Mouse (Mus musculus): ENCODE data around the gene Dpy30. TPM values are rescaled to one million over a fixed set of nuclear protein-coding genes. Genes with fewer than 3 reads are reported as not detected.
A peak's percentile ranks its signal among the peaks of the same experiment; 100 is the strongest.
"Not testable (repeated sequence)": the region's sequence is repeated elsewhere in the genome, so short reads cannot be mapped to it uniquely, and the experiment has no call there.

Gene Dpy30
- polyA plus RNA-seq, 1 experiment from 2014 or later: 247 TPM

GRCm38 (mm10) chr17:74315445-74316308, 8.1 kb downstream of the Dpy30 start:
- Histone ChIP-seq H3K4me3 (peak overlapping the region; percentile 81), H3K27ac (peak overlapping the region; percentile 92), H3K9me3 (no peaks in the 10 kb centered on the region), H3K4me1 (peaks cover 14% of the 10 kb centered on the region), H3K9ac (peak overlapping the region; percentile 88), H3K4me2 (peak overlapping the region; percentile 69), H3K27me3 (no peaks in the 10 kb centered on the region), H3K36me3 (peaks cover 24% of the 10 kb centered on the region)
- peak; percentile 85 for ATAC-seq (ENCODE audit: insufficient number of reproducible peaks, insufficient read depth, low FRiP score, low TSS enrichment, low read depth)
- WGBS: under 1% methylated on average over 45 of the region's 45 CpGs

- H3K9ac ChIP-seq: no peak overlapping the region
- ATAC-seq (ENCODE audit: insufficient number of reproducible peaks, insufficient read depth, low FRiP score, low TSS enrichment, low read depth): no peak
- H3K27me3 ChIP-seq: no peaks in the 10 kb centered on the region
- no peak overlapping the region for H3K27ac ChIP-seq
- H3K4me1 ChIP-seq: no peaks in the 10 kb centered on the region
- WGBS: 89% methylated on average over 1 of the region's 1 CpGs
- H3K4me3 ChIP-seq: no peak overlapping the region
- no peak overlapping the region for H3K4me2 ChIP-seq
- H3K36me3 ChIP-seq: peaks cover 83% of the 10 kb centered on the region
- no peaks in the 10 kb centered on the region for H3K9me3 ChIP-seq
These were observed 17.7 kb downstream of the Dpy30 start for GRCm38 (mm10) chr17:74306021-74306420.

- H3K36me3 ChIP-seq: peaks cover 83% of the 10 kb centered on the region
These were observed 18.1 kb downstream of the Dpy30 start for GRCm38 (mm10) chr17:74305616-74306015.

GRCm38 (mm10) chr17:74304060-74304459, 19.7 kb downstream of the Dpy30 start:
- no peak overlapping the region for H3K4me3 ChIP-seq
- H3K27ac ChIP-seq: no peak overlapping the region
- H3K4me2 ChIP-seq: no peak overlapping the region
- H3K4me1 ChIP-seq: no peaks in the 10 kb centered on the region
- ATAC-seq (ENCODE audit: insufficient number of reproducible peaks, insufficient read depth, low FRiP score, low TSS enrichment, low read depth): no peak
- H3K9me3 ChIP-seq: no peaks in the 10 kb centered on the region
- WGBS: 94% methylated on average over 4 of the region's 4 CpGs
- H3K27me3 ChIP-seq: no peaks in the 10 kb centered on the region
- H3K9ac ChIP-seq: no peak overlapping the region
- H3K36me3 ChIP-seq: peaks cover 75% of the 10 kb centered on the region

More at GRCm38 (mm10) chr17:74305616-74306015, 18.1 kb downstream of the Dpy30 start:
- H3K4me3 ChIP-seq: no peak overlapping the region
- H3K4me2 ChIP-seq: no peak overlapping the region
- no peaks in the 10 kb centered on the region for H3K9me3 ChIP-seq
- no peak overlapping the region for H3K27ac ChIP-seq
- H3K4me1 ChIP-seq: no peaks in the 10 kb centered on the region
- H3K9ac ChIP-seq: no peak overlapping the region
- H3K27me3 ChIP-seq: no peaks in the 10 kb centered on the region
- 89% methylated on average over 4 of the region's 4 CpGs for WGBS
- ATAC-seq (ENCODE audit: insufficient number of reproducible peaks, insufficient read depth, low FRiP score, low TSS enrichment, low read depth): no peak

- no peak for ATAC-seq (ENCODE audit: insufficient number of reproducible peaks, insufficient read depth, low FRiP score, low TSS enrichment, low read depth)
- Histone ChIP-seq H3K4me2 (no peak overlapping the region), H3K9me3 (no peaks in the 10 kb centered on the region), H3K27me3 (no peaks in the 10 kb centered on the region), H3K4me1 (no peaks in the 10 kb centered on the region), H3K4me3 (no peak overlapping the region), H3K27ac (no peak overlapping the region), H3K36me3 (peaks cover 47% of the 10 kb centered on the region), H3K9ac (no peak overlapping the region)
- WGBS: 86% methylated on average over 5 of the region's 5 CpGs
These were observed 23.7 kb downstream of the Dpy30 start for GRCm38 (mm10) chr17:74300089-74300488.

- 94% methylated on average over 5 of the region's 5 CpGs for WGBS
- H3K36me3 ChIP-seq: peaks cover 28% of the 10 kb centered on the region
- not testable (repeated sequence) for H3K4me2 ChIP-seq; H3K27me3 ChIP-seq; H3K4me3 ChIP-seq; H3K4me1 ChIP-seq; H3K9ac ChIP-seq; ATAC-seq (ENCODE audit: insufficient number of reproducible peaks, insufficient read depth, low FRiP score, low TSS enrichment, low read depth); H3K27ac ChIP-seq; H3K9me3 ChIP-seq
These were observed 26.8 kb downstream of the Dpy30 start for GRCm38 (mm10) chr17:74296991-74297390.

- ATAC-seq (ENCODE audit: insufficient number of reproducible peaks, insufficient read depth, low FRiP score, low TSS enrichment, low read depth): no peak
- Histone ChIP-seq H3K9ac (peak overlapping the region; percentile 93), H3K27ac (peak overlapping the region; percentile 99), H3K9me3 (no peaks in the 10 kb centered on the region), H3K36me3 (peaks cover 21% of the 10 kb centered on the region), H3K4me1 (peaks cover 12% of the 10 kb centered on the region), H3K4me3 (peak overlapping the region; percentile 90), H3K4me2 (peak overlapping the region; percentile 73), H3K27me3 (no peaks in the 10 kb centered on the region)
- WGBS: 35% methylated on average over 11 of the region's 11 CpGs
These were observed 27.5 kb downstream of the Dpy30 start for GRCm38 (mm10) chr17:74296076-74296823.

GRCm38 (mm10) chr17:74295026-74295970, 28.4 kb downstream of the Dpy30 start, which contains the start of gene Memo1:
Gene Memo1, minus strand, starts transcription at chr17:74295521.
- Histone ChIP-seq H3K36me3 (peaks cover 14% of the 10 kb centered on the region), H3K27ac (peak within 1 kb of the TSS; percentile 99), H3K9me3 (no peaks in the 10 kb centered on the region), H3K27me3 (no peaks in the 10 kb centered on the region), H3K4me1 (peaks cover 17% of the 10 kb centered on the region), H3K4me2 (peak within 1 kb of the TSS; percentile 73), H3K4me3 (peak within 1 kb of the TSS; percentile 90), H3K9ac (peak within 1 kb of the TSS; percentile 93)
- WGBS: 1% methylated on average over 50 of the region's 110 CpGs
- ATAC-seq (ENCODE audit: insufficient number of reproducible peaks, insufficient read depth, low FRiP score, low TSS enrichment, low read depth): peak; percentile 92

- Histone ChIP-seq H3K9me3 (no peaks in the 10 kb centered on the region), H3K4me2 (peak overlapping the region; percentile 73), H3K9ac (peak overlapping the region; percentile 93), H3K4me3 (peak overlapping the region; percentile 90), H3K4me1 (peaks cover 17% of the 10 kb centered on the region), H3K27ac (peak overlapping the region; percentile 99), H3K27me3 (no peaks in the 10 kb centered on the region), H3K36me3 (peaks cover 12% of the 10 kb centered on the region)
- under 1% methylated on average over 73 of the region's 80 CpGs for WGBS
- ATAC-seq (ENCODE audit: insufficient number of reproducible peaks, insufficient read depth, low FRiP score, low TSS enrichment, low read depth): peak; percentile 83
These were observed 29.2 kb downstream of the Dpy30 start for GRCm38 (mm10) chr17:74294426-74295025.

- ATAC-seq (ENCODE audit: insufficient number of reproducible peaks, insufficient read depth, low FRiP score, low TSS enrichment, low read depth): no peak
- H3K36me3 ChIP-seq: peaks cover 10% of the 10 kb centered on the region
- H3K9ac ChIP-seq: peak overlapping the region; percentile 93
- no peaks in the 10 kb centered on the region for H3K27me3 ChIP-seq
- H3K4me2 ChIP-seq: peak overlapping the region; percentile 73
- 1% methylated on average over 18 of the region's 18 CpGs for WGBS
- peak overlapping the region; percentile 99 for H3K27ac ChIP-seq
- peaks cover 17% of the 10 kb centered on the region for H3K4me1 ChIP-seq
- no peaks in the 10 kb centered on the region for H3K9me3 ChIP-seq
- peak overlapping the region; percentile 90 for H3K4me3 ChIP-seq
These were observed 29.9 kb downstream of the Dpy30 start for GRCm38 (mm10) chr17:74293687-74294425.
